Mouse (Mus musculus): ENCODE data around the gene Slc44a4.
"Not testable (repeated sequence)": the region's sequence is repeated elsewhere in the genome, so short reads cannot be mapped to it uniquely, and the experiment has no call there.

Gene Slc44a4

GRCm38 (mm10) chr17:34960702-34961493, 46.6 kb downstream of the Slc44a4 start:
- in situ Hi-C loops (cut with MboI, MseI) = no loop called here

- in situ Hi-C loops (cut with MboI, MseI) = no loop called here
Measured at GRCm38 (mm10) chr17:34962125-34962524, 47.9 kb downstream of the Slc44a4 start.

- in situ Hi-C loops (cut with MboI, MseI) = no loop called here
Measured at GRCm38 (mm10) chr17:34962841-34963240, 48.6 kb downstream of the Slc44a4 start.

GRCm38 (mm10) chr17:34964640-34965049, 50.4 kb downstream of the Slc44a4 start:
- in situ Hi-C loops (cut with MboI, MseI) = no loop called here

GRCm38 (mm10) chr17:34965627-34966026, 51.4 kb downstream of the Slc44a4 start:
- in situ Hi-C loops (cut with MboI, MseI) = no loop called here

GRCm38 (mm10) chr17:34969822-34970221, 55.6 kb downstream of the Slc44a4 start, which contains the start of gene Gm20481:
Gene Gm20481, plus strand, starts transcription at chr17:34969912.
- in situ Hi-C loops (cut with MboI, MseI) = not testable (repeated sequence)

GRCm38 (mm10) chr17:34970850-34971249, 56.6 kb downstream of the Slc44a4 start:
- in situ Hi-C loops (cut with MboI, MseI) = not testable (repeated sequence)

- in situ Hi-C loops (cut with MboI, MseI) = not testable (repeated sequence)
Measured at GRCm38 (mm10) chr17:34971694-34972068, 57.4 kb downstream of the Slc44a4 start.

GRCm38 (mm10) chr17:34972069-34972749, 57.9 kb downstream of the Slc44a4 start, which contains the start of the genes Hspa1a and Hspa1l:
Gene Hspa1a, minus strand, starts transcription at chr17:34972156.
Gene Hspa1l, plus strand, starts transcription at chr17:34972703.
- in situ Hi-C loops (cut with MboI, MseI) = not testable (repeated sequence)

- in situ Hi-C loops (cut with MboI, MseI) = loop anchor here (25.0 kb wide), 1 partner anchor 1986 kb away; the partner anchor contains the start of genes Ppp1r11, Znrd1 and Znrd1as
Measured at GRCm38 (mm10) chr17:34975581-34976492, 61.6 kb downstream of the Slc44a4 start.

GRCm38 (mm10) chr17:34977000-34977399, 62.7 kb downstream of the Slc44a4 start:
- in situ Hi-C loops (cut with MboI, MseI) = loop anchor here (25.0 kb wide), 1 partner anchor 1985 kb away; the partner anchor contains the start of genes Ppp1r11, Znrd1 and Znrd1as

- in situ Hi-C loops (cut with MboI, MseI) = loop anchor here (25.0 kb wide), 1 partner anchor 1984 kb away; the partner anchor contains the start of genes Ppp1r11, Znrd1 and Znrd1as
Measured at GRCm38 (mm10) chr17:34978239-34978638, 64.0 kb downstream of the Slc44a4 start.

- in situ Hi-C loops (cut with MboI, MseI) = loop anchor here (25.0 kb wide), 1 partner anchor 1983 kb away; the partner anchor contains the start of genes Ppp1r11, Znrd1 and Znrd1as
Measured at GRCm38 (mm10) chr17:34979631-34980030, 65.4 kb downstream of the Slc44a4 start.

Data from T-helper 2 cell (primary cell).